Mouse (Mus musculus) cerebellum, adult 9-10 months (tissue): Measurements from ENCODE around the gene Letmd1.
"Not testable (repeated sequence)": the region's sequence is repeated elsewhere in the genome, so short reads cannot be mapped to it uniquely, and the experiment has no call there.

ENCODE experiments used
- DNase-seq: peaks from one replicate; pipeline ENCODE4 v3.0.0; 2022

Letmd1 gene

GRCm38 (mm10) chr15:100452486-100452885 lies 16.3 kb upstream of the Letmd1 start:
- no peak for DNase-seq

- DNase-seq = no peak
Measured at GRCm38 (mm10) chr15:100456356-100456991, 12.3 kb upstream of the Letmd1 start.

- DNase-seq = peak; percentile 65
Measured at GRCm38 (mm10) chr15:100457340-100457739, 11.5 kb upstream of the Letmd1 start.

- peak; percentile 60 for DNase-seq
Measured at GRCm38 (mm10) chr15:100458055-100458454, 10.8 kb upstream of the Letmd1 start.

- DNase-seq = no peak
Measured at GRCm38 (mm10) chr15:100460942-100461341, 7.9 kb upstream of the Letmd1 start.

GRCm38 (mm10) chr15:100461646-100462045 lies 7.2 kb upstream of the Letmd1 start:
- no peak for DNase-seq

- no peak for DNase-seq
Measured at GRCm38 (mm10) chr15:100462086-100462485, 6.7 kb upstream of the Letmd1 start.

- DNase-seq = peak; percentile 73
Measured at GRCm38 (mm10) chr15:100463712-100464111, 5.1 kb upstream of the Letmd1 start.

GRCm38 (mm10) chr15:100465432-100465831 lies 3.4 kb upstream of the Letmd1 start:
- DNase-seq = no peak

- no peak for DNase-seq
Measured at GRCm38 (mm10) chr15:100467738-100468137, 1.1 kb upstream of the Letmd1 start.

GRCm38 (mm10) chr15:100469189-100469545 lies 344 bp downstream of the Letmd1 start:
- no peak for DNase-seq

- no peak for DNase-seq
Measured at GRCm38 (mm10) chr15:100470037-100470436, 1.2 kb downstream of the Letmd1 start.

- DNase-seq = no peak
Measured at GRCm38 (mm10) chr15:100473926-100474503, 5.2 kb downstream of the Letmd1 start.

GRCm38 (mm10) chr15:100478351-100478750 lies 9.5 kb downstream of the Letmd1 start:
- no peak for DNase-seq

- DNase-seq = no peak
Measured at GRCm38 (mm10) chr15:100478925-100479324, 10.1 kb downstream of the Letmd1 start.

- no peak for DNase-seq
Measured at GRCm38 (mm10) chr15:100485576-100485975, 16.8 kb downstream of the Letmd1 start.

GRCm38 (mm10) chr15:100486450-100486849 lies 17.6 kb downstream of the Letmd1 start:
- no peak for DNase-seq

GRCm38 (mm10) chr15:100487050-100487449 lies 18.2 kb downstream of the Letmd1 start:
- DNase-seq = no peak

GRCm38 (mm10) chr15:100488297-100488696 lies 19.5 kb downstream of the Letmd1 start:
- not testable (repeated sequence) for DNase-seq

GRCm38 (mm10) chr15:100489263-100489662 lies 20.4 kb downstream of the Letmd1 start:
- no peak for DNase-seq

GRCm38 (mm10) chr15:100491966-100492365 lies 23.1 kb downstream of the Letmd1 start:
- DNase-seq = no peak

- no peak for DNase-seq
Measured at GRCm38 (mm10) chr15:100494647-100495046, 25.8 kb downstream of the Letmd1 start.

GRCm38 (mm10) chr15:100495102-100495501 lies 26.3 kb downstream of the Letmd1 start, which contains the start of gene Csrnp2:
Gene Csrnp2 (minus strand): TSS chr15:100495488.
- DNase-seq = peak; percentile 91

GRCm38 (mm10) chr15:100499506-100499905 lies 30.7 kb downstream of the Letmd1 start:
- not testable (repeated sequence) for DNase-seq
